Mouse (Mus musculus) myocyte (in vitro differentiated cells): ENCODE data around the gene Fhit.

ENCODE experiments used
- MYOG ChIP-seq, 3 experiments: IDR thresholded peaks; one replicate each; pipeline ENCODE4 v1.6.1; 2011; ENCODE audit warnings: control low read depth in 2 of 3, low read depth in 2 of 3, mild to moderate bottlenecking in 2 of 3; ENCODE audit not compliant: insufficient read length in 2 of 3, control insufficient read depth in 1 of 3, insufficient read depth in 1 of 3
- POLR2A ChIP-seq: IDR thresholded peaks from one replicate; pipeline ENCODE4 v1.6.1; 2011; ENCODE audit warnings: low read depth, mild to moderate bottlenecking, control low read depth, moderate library complexity; ENCODE audit not compliant: insufficient read length

DNA sequence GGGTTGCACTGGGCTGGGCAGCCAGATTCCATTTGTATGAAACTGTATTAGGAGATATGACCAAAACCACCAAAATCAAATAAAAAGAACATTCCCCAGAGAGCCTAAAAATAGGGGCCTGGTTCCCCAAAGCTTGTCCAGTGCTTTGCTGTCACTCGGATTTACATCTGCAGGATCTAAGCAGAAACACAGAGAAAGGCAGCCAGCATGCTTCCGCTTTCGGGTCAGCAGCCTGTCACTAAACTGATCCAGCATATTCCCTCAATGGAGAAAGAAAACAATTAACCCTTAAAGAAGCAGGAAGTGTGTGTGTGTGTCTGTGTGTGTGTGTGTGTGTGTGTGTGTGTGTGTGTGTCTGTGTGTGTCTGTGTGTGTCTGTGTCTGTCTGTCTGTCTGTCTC is 615.9 kb downstream of the Fhit start:
- TF ChIP-seq MYOG (IDR thresholded peaks at IDR 0.05; ENCODE audit: control insufficient read depth in 1 of 3, insufficient read depth in 1 of 3, insufficient read length in 2 of 3, low read depth in 2 of 3) (no peak), POLR2A (no peak)
